In genomic region chr3:137154200-137155042, GRCm38 (mm10) we compare ENCODE assay signal across 15 mouse cellular contexts.
DNase-seq lines count a peak whose midpoint lies in the region; ATAC-seq lines count a peak whose summit lies in the region.
"Had no signal": no experiment of that assay in that cellular context is flagged by ENCODE, and none has a peak within 500 bp of the region (broad histone marks: within the 10 kb centered on the region; RNA-seq: fewer than 3 reads in every experiment).

No protein-coding gene starts in this region.

- DNase-seq in R1 (ENCODE audit: low read depth, low spot score) = peak; percentile 5
- DNase-seq in forebrain, embryonic 10.5 days (ENCODE audit: extremely low spot score, low spot score) = no peak
- DNase-seq in adrenal gland, postnatal 10 days = no peak
- no peak for DNase-seq in layer of hippocampus, postnatal 36 days
- DNase-seq in kidney, adult 9 months = no peak
- DNase-seq in kidney, adult 8-10 months = no peak
- DNase-seq: B cell, adult 2 months; cerebellum, adult 2 months; liver, postnatal 0 days; right cerebral cortex, postnatal 25 days had no signal

- H3K27ac ChIP-seq in forebrain, embryonic 10.5 days = peak overlapping the region; percentile 65
- H3K27ac ChIP-seq in hindbrain, embryonic 13.5 days = no peak overlapping the region
- H3K27ac ChIP-seq in midbrain, embryonic 15.5 days = peak overlapping the region; percentile 41; the same call in 1 of the 2 replicates
- H3K27ac ChIP-seq: embryonic facial prominence, embryonic 10.5 days; heart, embryonic 13.5 days; limb, embryonic 15.5 days had no signal

- H3K4me2 ChIP-seq in hindbrain, embryonic 13.5 days = no peak overlapping the region
- no peak overlapping the region for H3K4me2 ChIP-seq in midbrain, embryonic 15.5 days
- H3K4me2 ChIP-seq: heart, embryonic 13.5 days; limb, embryonic 15.5 days had no signal

- 70% methylated on average over 9 of the region's 9 CpGs for WGBS in forebrain, embryonic 10.5 days
- WGBS in hindbrain, embryonic 13.5 days = 26% methylated on average over 9 of the region's 9 CpGs
- WGBS in midbrain, embryonic 15.5 days = 26% methylated on average over 9 of the region's 9 CpGs

- no peak overlapping the region for H3K9ac ChIP-seq in hindbrain, embryonic 13.5 days
- no peak overlapping the region for H3K9ac ChIP-seq in midbrain, embryonic 15.5 days
- H3K9ac ChIP-seq: heart, embryonic 13.5 days; limb, embryonic 15.5 days; liver, postnatal 0 days had no signal

- H3K36me3 ChIP-seq in forebrain, embryonic 10.5 days (replicated peaks) = no peaks in the 10 kb centered on the region
- H3K36me3 ChIP-seq in hindbrain, embryonic 13.5 days = no peaks in the 10 kb centered on the region
- no peaks in the 10 kb centered on the region for H3K36me3 ChIP-seq in midbrain, embryonic 15.5 days (replicated peaks)
- H3K36me3 ChIP-seq: embryonic facial prominence, embryonic 10.5 days; heart, embryonic 13.5 days; limb, embryonic 15.5 days had no signal

- peaks cover 29% of the 10 kb centered on the region for H3K4me1 ChIP-seq in forebrain, embryonic 10.5 days
- peaks cover 14% of the 10 kb centered on the region for H3K4me1 ChIP-seq in hindbrain, embryonic 13.5 days (replicated peaks)
- peaks cover 17% of the 10 kb centered on the region for H3K4me1 ChIP-seq in midbrain, embryonic 15.5 days
- H3K4me1 ChIP-seq: limb, embryonic 15.5 days had no signal

- no peaks in the 10 kb centered on the region for H3K27me3 ChIP-seq in forebrain, embryonic 10.5 days (ENCODE audit: poor library complexity, severe bottlenecking)
- H3K27me3 ChIP-seq in hindbrain, embryonic 13.5 days = no peaks in the 10 kb centered on the region
- no peaks in the 10 kb centered on the region for H3K27me3 ChIP-seq in midbrain, embryonic 15.5 days (replicated peaks)
- H3K27me3 ChIP-seq: heart, embryonic 13.5 days; limb, embryonic 15.5 days had no signal

- 0 out of 2 replicates have a peak, but pooled peaks have one; percentile 2 for ATAC-seq in hindbrain, embryonic 13.5 days (ENCODE audit: low FRiP score)
- peak; percentile 54; the same call in 1 of the 2 replicates for ATAC-seq in midbrain, embryonic 15.5 days (replicated peaks)
- ATAC-seq: liver, postnatal 0 days had no signal

- H3K4me3 ChIP-seq in forebrain, embryonic 10.5 days = no peak overlapping the region
- no peak overlapping the region for H3K4me3 ChIP-seq in hindbrain, embryonic 13.5 days
- no peak overlapping the region for H3K4me3 ChIP-seq in midbrain, embryonic 15.5 days
- H3K4me3 ChIP-seq: embryonic facial prominence, embryonic 10.5 days; heart, embryonic 13.5 days; limb, embryonic 15.5 days had no signal

- no peaks in the 10 kb centered on the region for H3K9me3 ChIP-seq in forebrain, embryonic 10.5 days
- no peaks in the 10 kb centered on the region for H3K9me3 ChIP-seq in hindbrain, embryonic 13.5 days
- H3K9me3 ChIP-seq in midbrain, embryonic 15.5 days = no peaks in the 10 kb centered on the region
- H3K9me3 ChIP-seq: embryonic facial prominence, embryonic 10.5 days; heart, embryonic 13.5 days; limb, embryonic 15.5 days had no signal
